ENCODE assay signal across 9 mouse cellular contexts in genomic region chr19:47121054-47121453, GRCm38 (mm10). TPM values are rescaled to one million over a fixed set of nuclear protein-coding genes. Genes with fewer than 3 reads are reported as not detected.
DNase-seq lines count a peak whose midpoint lies in the region; ATAC-seq lines count a peak whose summit lies in the region.
"Had no signal": no experiment of that assay in that cellular context is flagged by ENCODE, and none has a peak within 500 bp of the region (broad histone marks: within the 10 kb centered on the region; RNA-seq: fewer than 3 reads in every experiment).

No protein-coding gene starts in this region.

- H3K4me1 ChIP-seq in hindbrain, embryonic 11.5 days (replicated peaks; ENCODE audit: control insufficient read depth, insufficient read depth, low read length) = no peaks in the 10 kb centered on the region
- no peaks in the 10 kb centered on the region for H3K4me1 ChIP-seq in hindbrain, embryonic 13.5 days (replicated peaks)

- 44% methylated on average over 4 of the region's 4 CpGs for WGBS in hindbrain, embryonic 11.5 days
- WGBS in hindbrain, embryonic 13.5 days = 43% methylated on average over 4 of the region's 4 CpGs

- no peak for ATAC-seq in hindbrain, embryonic 11.5 days (ENCODE audit: low FRiP score)
- no peak for ATAC-seq in hindbrain, embryonic 13.5 days (ENCODE audit: low FRiP score)

- intact Hi-C loops in gastrocnemius, postnatal 14 days (cut with DNase I; ENCODE audit: low total_unique reads) = no loop called here

- H3K27me3 ChIP-seq in hindbrain, embryonic 11.5 days (ENCODE audit: control insufficient read depth, insufficient read depth, low read length) = no peaks in the 10 kb centered on the region
- H3K27me3 ChIP-seq in hindbrain, embryonic 13.5 days = no peaks in the 10 kb centered on the region

- H3K9ac ChIP-seq in hindbrain, embryonic 11.5 days (ENCODE audit: low read depth, low read length) = no peak overlapping the region
- H3K9ac ChIP-seq in hindbrain, embryonic 13.5 days = no peak overlapping the region

- peaks cover 2% of the 10 kb centered on the region; the same call in 1 of the 2 replicates for H3K36me3 ChIP-seq in hindbrain, embryonic 11.5 days (ENCODE audit: control insufficient read depth, insufficient read depth, low read length)
- peaks cover 74% of the 10 kb centered on the region for H3K36me3 ChIP-seq in hindbrain, embryonic 13.5 days

- H3K4me2 ChIP-seq in hindbrain, embryonic 11.5 days (replicated peaks; ENCODE audit: low read depth, low read length) = no peak overlapping the region
- no peak overlapping the region for H3K4me2 ChIP-seq in hindbrain, embryonic 13.5 days

- H3K27ac ChIP-seq in hindbrain, embryonic 11.5 days (ENCODE audit: low read depth, low read length) = no peak overlapping the region
- no peak overlapping the region for H3K27ac ChIP-seq in hindbrain, embryonic 13.5 days

- no peak overlapping the region for H3K4me3 ChIP-seq in hindbrain, embryonic 11.5 days (ENCODE audit: low read depth, low read length)
- no peak overlapping the region for H3K4me3 ChIP-seq in hindbrain, embryonic 13.5 days

- no peaks in the 10 kb centered on the region for H3K9me3 ChIP-seq in hindbrain, embryonic 11.5 days (ENCODE audit: control insufficient read depth, low read length)
- H3K9me3 ChIP-seq in hindbrain, embryonic 13.5 days = no peaks in the 10 kb centered on the region

- peak; percentile 53 for DNase-seq in hindbrain, embryonic 11.5 days (ENCODE audit: low spot score)
- DNase-seq in A20 (ENCODE audit: low read depth, low spot score) = peak; percentile 51
- DNase-seq in Muller cell, postnatal 12 days (ENCODE audit: inconsistent ontology term) = peak; percentile 7
- peak; percentile 66 for DNase-seq in induced T-regulatory cell, adult 2 months (ENCODE audit: low read depth)
- no peak for DNase-seq in right cerebral cortex, adult 2 months (ENCODE audit: low spot score in 2 of 2)
- DNase-seq in T-cell, adult 2 months (ENCODE audit: low spot score) = no peak
- DNase-seq in gastrocnemius, postnatal 14 days = no peak

RNA-seq across cellular contexts. Expression of gene Calhm2, which starts 17.0 kb away (rescaled TPM):
- polyA plus RNA-seq in hindbrain, embryonic 11.5 days (2014; fragmentation: Nextera tagmentation; extraction: Ambion mirVana) = 0.42 and 0.78 TPM in 2 replicates
- 1.3 and 1.6 TPM in 2 replicates for polyA plus RNA-seq in hindbrain, embryonic 13.5 days (2015; fragmentation: Nextera tagmentation; extraction: Ambion mirVana)
- 1 to 10 TPM; 2.4 to 3.2 TPM for total RNA-seq in gastrocnemius, postnatal 14 days (2021)

RNA-seq across cellular contexts. Expression of gene Calhm1, which starts 23.0 kb away (rescaled TPM):
- polyA plus RNA-seq in hindbrain, embryonic 11.5 days (2014; fragmentation: Nextera tagmentation; extraction: Ambion mirVana) = not detected in 2 replicates
- not detected in 2 replicates for polyA plus RNA-seq in hindbrain, embryonic 13.5 days (2015; fragmentation: Nextera tagmentation; extraction: Ambion mirVana)
- not detected for total RNA-seq in gastrocnemius, postnatal 14 days (2021)
- polyA plus RNA-seq: limb, embryonic 11.5 days had no signal

RNA-seq across cellular contexts. Expression of gene Pdcd11, which starts 30.5 kb away (rescaled TPM):
- polyA plus RNA-seq in hindbrain, embryonic 11.5 days (2014; fragmentation: Nextera tagmentation; extraction: Ambion mirVana) = 8.1 and 9.4 TPM in 2 replicates
- 6.7 and 7.3 TPM in 2 replicates for polyA plus RNA-seq in hindbrain, embryonic 13.5 days (2015; fragmentation: Nextera tagmentation; extraction: Ambion mirVana)
- total RNA-seq in gastrocnemius, postnatal 14 days (2021) = 1 to 10 TPM; 6.8 to 8.3 TPM

RNA-seq across cellular contexts. Expression of gene Usmg5, which starts 30.6 kb away (rescaled TPM):
- polyA plus RNA-seq in hindbrain, embryonic 11.5 days (2014; fragmentation: Nextera tagmentation; extraction: Ambion mirVana) = 1,062 and 1,136 TPM in 2 replicates
- 1,588 and 1,676 TPM in 2 replicates for polyA plus RNA-seq in hindbrain, embryonic 13.5 days (2015; fragmentation: Nextera tagmentation; extraction: Ambion mirVana)
- 1,000 to 10,000 TPM; 1,075 to 1,222 TPM for total RNA-seq in gastrocnemius, postnatal 14 days (2021)

RNA-seq across cellular contexts. Expression of gene Calhm3, which starts 36.5 kb away (rescaled TPM):
- polyA plus RNA-seq in hindbrain, embryonic 11.5 days (2014; fragmentation: Nextera tagmentation; extraction: Ambion mirVana) = not detected in 2 replicates
- polyA plus RNA-seq in hindbrain, embryonic 13.5 days (2015; fragmentation: Nextera tagmentation; extraction: Ambion mirVana) = not detected in 2 replicates
- total RNA-seq in gastrocnemius, postnatal 14 days (2021) = not detected
- polyA plus RNA-seq: limb, embryonic 11.5 days had no signal

Comparison
In these comparisons a context has a peak if more than half of its experiments do, and no peak if none do; other contexts are left out.
1. DNase-seq: peak in hindbrain, embryonic 11.5 days (single experiment), A20 (single experiment), Muller cell, postnatal 12 days (single experiment) and induced T-regulatory cell, adult 2 months (single experiment); none in right cerebral cortex, adult 2 months (0 of 2), T-cell, adult 2 months (single experiment) and gastrocnemius, postnatal 14 days (single experiment).